Mouse (Mus musculus): ENCODE data around the gene Abcg3. TPM values are rescaled to one million over a fixed set of nuclear protein-coding genes. Genes with fewer than 3 reads are reported as not detected.

Gene Abcg3
- polyA plus RNA-seq, 1 experiment from 2014 or later, result 0.49 TPM

Other genes with a start within 250 kb of the Abcg3 start
- 1.9 and 2.7 TPM in 2 replicates for gene Zfp951, start 122.6 kb downstream of the Abcg3 start, polyA plus RNA-seq (2016; fragmentation: Nextera tagmentation; extraction: Ambion mirVana)
- 1.3 and 2.3 TPM in 2 replicates for gene Gbp9, start 156.8 kb upstream of the Abcg3 start, polyA plus RNA-seq (2016; fragmentation: Nextera tagmentation; extraction: Ambion mirVana)
- gene Gbp8, start 156.8 kb upstream of the Abcg3 start, polyA plus RNA-seq (2016; fragmentation: Nextera tagmentation; extraction: Ambion mirVana), result 1.2 and 1.4 TPM in 2 replicates
- 4.1 and 6.1 TPM in 2 replicates for gene Gbp4, start 156.9 kb upstream of the Abcg3 start, polyA plus RNA-seq (2016; fragmentation: Nextera tagmentation; extraction: Ambion mirVana)

Measured in heart, embryonic 10.5 days (tissue).